10 mouse cellular contexts compared by ENCODE assay signal in the genomic region with DNA sequence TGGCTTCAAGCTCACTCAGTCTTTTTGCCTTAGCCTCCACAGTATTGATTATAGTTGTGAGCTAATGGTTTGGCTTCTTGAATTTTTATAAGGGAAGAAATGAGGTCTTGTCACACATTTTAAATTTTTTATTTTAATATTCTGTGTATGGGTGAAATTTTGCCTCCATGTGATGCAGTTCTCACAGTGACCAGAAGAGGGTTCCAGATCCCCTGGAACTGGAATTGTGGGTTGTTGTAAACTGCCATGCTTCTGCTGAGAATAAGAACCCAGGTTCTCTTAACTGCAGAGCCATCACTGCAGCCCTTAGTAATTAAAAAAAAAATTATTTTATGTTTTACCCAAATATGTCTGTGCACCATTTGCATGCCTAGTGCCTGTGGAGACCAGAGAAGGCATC. TPM values are rescaled to one million over a fixed set of nuclear protein-coding genes. Genes with fewer than 3 reads are reported as not detected.
DNase-seq lines count a peak whose midpoint lies in the region; ATAC-seq and TF ChIP-seq lines count a peak whose summit lies in the region.
"Had no signal": no experiment of that assay in that cellular context is flagged by ENCODE, and none has a peak within 500 bp of the region (broad histone marks: within the 10 kb centered on the region; RNA-seq: fewer than 3 reads in every experiment).

No protein-coding gene starts in this region.

- H3K4me2 ChIP-seq in intestine, postnatal 0 days (replicated peaks; ENCODE audit: low read depth): no peak overlapping the region
- no peak overlapping the region for H3K4me2 ChIP-seq in intestine, embryonic 16.5 days (ENCODE audit: low read depth, low read length)
- H3K4me2 ChIP-seq in CH12.LX (ENCODE audit: insufficient read depth, low read depth, poor library complexity, severe bottlenecking): no peak overlapping the region
- H3K4me2 ChIP-seq in neural tube, embryonic 15.5 days: no peak overlapping the region
- H3K4me2 ChIP-seq: embryonic facial prominence, embryonic 12.5 days; hindbrain, embryonic 14.5 days; midbrain, embryonic 11.5 days had no signal

- H3K9ac ChIP-seq in intestine, postnatal 0 days (ENCODE audit: low read depth, low read length): no peak overlapping the region
- no peak overlapping the region for H3K9ac ChIP-seq in intestine, embryonic 16.5 days (ENCODE audit: low read depth, low read length)
- no peak overlapping the region for H3K9ac ChIP-seq in CH12.LX (ENCODE audit: insufficient read depth, low read depth)
- no peak overlapping the region for H3K9ac ChIP-seq in neural tube, embryonic 15.5 days (replicated peaks)
- H3K9ac ChIP-seq: embryonic facial prominence, embryonic 12.5 days; hindbrain, embryonic 14.5 days had no signal

- no peaks in the 10 kb centered on the region for H3K4me1 ChIP-seq in intestine, postnatal 0 days (replicated peaks; ENCODE audit: control insufficient read depth, insufficient read depth, low read length)
- no peaks in the 10 kb centered on the region for H3K4me1 ChIP-seq in intestine, embryonic 16.5 days (ENCODE audit: control insufficient read depth, insufficient read depth, low read length)
- no peaks in the 10 kb centered on the region for H3K4me1 ChIP-seq in CH12.LX (ENCODE audit: control insufficient read depth in 1 of 2, insufficient read depth in 2 of 2)
- H3K4me1 ChIP-seq in neural tube, embryonic 15.5 days: no peaks in the 10 kb centered on the region
- H3K4me1 ChIP-seq: embryonic facial prominence, embryonic 12.5 days had no signal

- no peak overlapping the region for H3K4me3 ChIP-seq in intestine, postnatal 0 days (ENCODE audit: low read depth, low read length)
- H3K4me3 ChIP-seq in intestine, embryonic 16.5 days (ENCODE audit: low read length): no peak overlapping the region
- H3K4me3 ChIP-seq in CH12.LX (replicated peaks in 1 of 3; ENCODE audit: low read depth in 2 of 3, low read length in 2 of 3, poor library complexity in 1 of 3): no peak overlapping the region
- H3K4me3 ChIP-seq in neural tube, embryonic 15.5 days (replicated peaks): no peak overlapping the region
- H3K4me3 ChIP-seq: embryonic facial prominence, embryonic 12.5 days had no signal

- peak; percentile 74 for TF ChIP-seq CTCF in intestine, postnatal 0 days (IDR thresholded peaks at IDR 0.05; ENCODE audit: low read depth)
- TF ChIP-seq CTCF in CH12.LX (conservative IDR thresholded peaks at IDR 0.05 in 1 of 2, IDR thresholded peaks at IDR 0.05 in 1 of 2; ENCODE audit: low read depth in 2 of 2, low read length in 2 of 2): peak in 1 of 2 experiments; percentile 81; a peak in 3 of 4 replicates

- dilution Hi-C loops in CH12.LX (cut with MboI; ENCODE audit: extremely low pct_ligation_motif_present, extremely low pct_unique_long_range_greater_than_20kb, low sequenced_read_pairs): no loop called here

- H3K27ac ChIP-seq in intestine, postnatal 0 days (ENCODE audit: low read depth, low read length): no peak overlapping the region
- no peak overlapping the region for H3K27ac ChIP-seq in intestine, embryonic 16.5 days (ENCODE audit: low read length)
- no peak overlapping the region for H3K27ac ChIP-seq in CH12.LX (ENCODE audit: insufficient read depth, low read depth)
- H3K27ac ChIP-seq in neural tube, embryonic 15.5 days (replicated peaks): no peak overlapping the region
- H3K27ac ChIP-seq: embryonic facial prominence, embryonic 12.5 days; hindbrain, embryonic 14.5 days had no signal

- TF ChIP-seq POLR2A in CH12.LX (IDR thresholded peaks at IDR 0.05; ENCODE audit: low read depth, low read length): no peak

- no peaks in the 10 kb centered on the region for H3K27me3 ChIP-seq in intestine, postnatal 0 days (replicated peaks; ENCODE audit: control insufficient read depth, insufficient read depth, low read length)
- H3K27me3 ChIP-seq in intestine, embryonic 16.5 days (replicated peaks; ENCODE audit: control insufficient read depth, insufficient read depth, low read length): no peaks in the 10 kb centered on the region
- H3K27me3 ChIP-seq in CH12.LX (replicated peaks): no peaks in the 10 kb centered on the region
- H3K27me3 ChIP-seq in neural tube, embryonic 15.5 days (replicated peaks): no peaks in the 10 kb centered on the region
- H3K27me3 ChIP-seq: embryonic facial prominence, embryonic 12.5 days had no signal

- DNase-seq in CH12.LX (ENCODE audit: extremely low read depth) (peak; percentile 40), NIH3T3 (ENCODE audit: low read depth) (peak; percentile 66)
- peak; percentile 17 for DNase-seq in lung, postnatal 36 days
- no peak for DNase-seq in urinary bladder, postnatal 36 days (ENCODE audit: low spot score in 2 of 2)

- peak; percentile 78 for TF ChIP-seq RAD21 in CH12.LX (IDR thresholded peaks at IDR 0.05; ENCODE audit: low read depth, low read length)

- TF ChIP-seq EP300 in CH12.LX (IDR thresholded peaks at IDR 0.05; ENCODE audit: low read length): no peak

- in situ Hi-C loops in CH12.LX (cut with MboI; ENCODE audit: low pct_ligation_motif_present, low pct_unique_long_range_greater_than_20kb, low sequenced_read_pairs): loop anchor here (10.0 kb wide), 1 partner anchor 45 kb away; no protein-coding TSS in a partner anchor

- H3K79me2 ChIP-seq in CH12.LX (replicated peaks; ENCODE audit: control insufficient read depth, extremely low read depth, insufficient read depth, poor library complexity, severe bottlenecking): no peaks in the 10 kb centered on the region

- ATAC-seq in intestine, postnatal 0 days: no peak
- ATAC-seq in intestine, embryonic 16.5 days: no peak
- no peak for ATAC-seq in neural tube, embryonic 15.5 days (ENCODE audit: low FRiP score)

- H3K9me3 ChIP-seq in intestine, postnatal 0 days (ENCODE audit: control insufficient read depth): no peaks in the 10 kb centered on the region
- no peaks in the 10 kb centered on the region for H3K9me3 ChIP-seq in intestine, embryonic 16.5 days (ENCODE audit: control insufficient read depth, low read length)
- H3K9me3 ChIP-seq in CH12.LX (replicated peaks; ENCODE audit: low read length): peaks cover 6% of the 10 kb centered on the region
- H3K9me3 ChIP-seq in neural tube, embryonic 15.5 days (replicated peaks): no peaks in the 10 kb centered on the region
- H3K9me3 ChIP-seq: embryonic facial prominence, embryonic 12.5 days had no signal

- H3K36me3 ChIP-seq in intestine, postnatal 0 days (ENCODE audit: control insufficient read depth, insufficient read depth): no peaks in the 10 kb centered on the region
- no peaks in the 10 kb centered on the region for H3K36me3 ChIP-seq in intestine, embryonic 16.5 days (ENCODE audit: control insufficient read depth, insufficient read depth, low read length)
- peaks cover 0 to 17% of the 10 kb centered on the region in 2 experiments for H3K36me3 ChIP-seq in CH12.LX (replicated peaks in 1 of 2; ENCODE audit: control insufficient read depth in 1 of 2, insufficient read depth in 1 of 2, low read length in 1 of 2)
- no peaks in the 10 kb centered on the region for H3K36me3 ChIP-seq in neural tube, embryonic 15.5 days
- H3K36me3 ChIP-seq: embryonic facial prominence, embryonic 12.5 days had no signal

TF ChIP-seq in CH12.LX, 34 proteins besides CTCF, POLR2A, EP300 and RAD21:
- TF ChIP-seq ZC3H11A (IDR thresholded peaks at IDR 0.05; ENCODE audit: low read depth, low read length): peak; percentile 7; the same call in 1 of the 2 replicates
- TF ChIP-seq ZMIZ1 (IDR thresholded peaks at IDR 0.05; ENCODE audit: low read depth, low read length): no peak
- peak; percentile 53; the same call in 1 of the 2 replicates for TF ChIP-seq MYC (IDR thresholded peaks at IDR 0.05; ENCODE audit: low read depth, low read length)
- TF ChIP-seq SMC3 (IDR thresholded peaks at IDR 0.05; ENCODE audit: low read depth, low read length): peak; percentile 77

RNA-seq across cellular contexts. Expression of gene Rps27a, which starts 31.7 kb away (rescaled TPM):
- 769 and 795 TPM in 2 replicates for polyA plus RNA-seq in intestine, postnatal 0 days (2015; fragmentation: Nextera tagmentation; extraction: Ambion mirVana)
- polyA plus RNA-seq in intestine, embryonic 16.5 days (2015; fragmentation: Nextera tagmentation; extraction: Ambion mirVana): 938 and 1,006 TPM in 2 replicates
- total RNA-seq in CH12.LX (2012; rRNA removed) (2,653 and 2,733 TPM in 2 replicates), CH12.LX (2014; rRNA removed) (3,767 and 3,966 TPM in 2 replicates)
- polyA plus RNA-seq in CH12.LX (2012; ENCODE audit: insufficient read length, low read depth): 2,447 and 2,619 TPM in 2 replicates
- 601 and 676 TPM in 2 replicates for polyA plus RNA-seq in neural tube, embryonic 15.5 days (2015; fragmentation: Nextera tagmentation; extraction: Ambion mirVana)

RNA-seq across cellular contexts. Expression of gene Clhc1, which starts 31.9 kb away (rescaled TPM):
- 0.20 TPM in 1 of 2 replicates, not detected in the other for polyA plus RNA-seq in intestine, postnatal 0 days (2015; fragmentation: Nextera tagmentation; extraction: Ambion mirVana)
- 0.15 and 0.23 TPM in 2 replicates for polyA plus RNA-seq in intestine, embryonic 16.5 days (2015; fragmentation: Nextera tagmentation; extraction: Ambion mirVana)
- total RNA-seq in CH12.LX (2012; rRNA removed) (2.6 and 3.9 TPM in 2 replicates), CH12.LX (2014; rRNA removed) (6.5 and 7.4 TPM in 2 replicates)
- polyA plus RNA-seq in CH12.LX (2012; ENCODE audit: insufficient read length, low read depth): 6.1 and 6.3 TPM in 2 replicates
- polyA plus RNA-seq in neural tube, embryonic 15.5 days (2015; fragmentation: Nextera tagmentation; extraction: Ambion mirVana): 0.14 and 0.15 TPM in 2 replicates

RNA-seq across cellular contexts. Expression of gene Mtif2, which starts 53.4 kb away (rescaled TPM):
- 19.9 and 30.0 TPM in 2 replicates for polyA plus RNA-seq in intestine, postnatal 0 days (2015; fragmentation: Nextera tagmentation; extraction: Ambion mirVana)
- 45.7 and 47.4 TPM in 2 replicates for polyA plus RNA-seq in intestine, embryonic 16.5 days (2015; fragmentation: Nextera tagmentation; extraction: Ambion mirVana)
- total RNA-seq in CH12.LX (2012; rRNA removed) (38.3 and 41.6 TPM in 2 replicates), CH12.LX (2014; rRNA removed) (68.9 and 84.0 TPM in 2 replicates)
- 41.7 and 47.0 TPM in 2 replicates for polyA plus RNA-seq in CH12.LX (2012; ENCODE audit: insufficient read length, low read depth)
- polyA plus RNA-seq in neural tube, embryonic 15.5 days (2015; fragmentation: Nextera tagmentation; extraction: Ambion mirVana): 40.0 and 40.8 TPM in 2 replicates

Comparison
In these comparisons a context has a peak if more than half of its experiments do, and no peak if none do; other contexts are left out.
1. DNase-seq: peak in CH12.LX (single experiment), NIH3T3 (single experiment) and lung, postnatal 36 days (single experiment); none in urinary bladder, postnatal 36 days (0 of 2).